Mouse (Mus musculus) lung, postnatal 36 days (tissue): ENCODE results near the gene Zbtb5.
"Not testable (repeated sequence)": the region's sequence is repeated elsewhere in the genome, so short reads cannot be mapped to it uniquely, and the experiment has no call there.

Experiments
- DNase-seq: peaks from one replicate; pipeline ENCODE4 v3.0.0; 2022; ENCODE audit warnings: mixed read lengths

Zbtb5 gene

DNA sequence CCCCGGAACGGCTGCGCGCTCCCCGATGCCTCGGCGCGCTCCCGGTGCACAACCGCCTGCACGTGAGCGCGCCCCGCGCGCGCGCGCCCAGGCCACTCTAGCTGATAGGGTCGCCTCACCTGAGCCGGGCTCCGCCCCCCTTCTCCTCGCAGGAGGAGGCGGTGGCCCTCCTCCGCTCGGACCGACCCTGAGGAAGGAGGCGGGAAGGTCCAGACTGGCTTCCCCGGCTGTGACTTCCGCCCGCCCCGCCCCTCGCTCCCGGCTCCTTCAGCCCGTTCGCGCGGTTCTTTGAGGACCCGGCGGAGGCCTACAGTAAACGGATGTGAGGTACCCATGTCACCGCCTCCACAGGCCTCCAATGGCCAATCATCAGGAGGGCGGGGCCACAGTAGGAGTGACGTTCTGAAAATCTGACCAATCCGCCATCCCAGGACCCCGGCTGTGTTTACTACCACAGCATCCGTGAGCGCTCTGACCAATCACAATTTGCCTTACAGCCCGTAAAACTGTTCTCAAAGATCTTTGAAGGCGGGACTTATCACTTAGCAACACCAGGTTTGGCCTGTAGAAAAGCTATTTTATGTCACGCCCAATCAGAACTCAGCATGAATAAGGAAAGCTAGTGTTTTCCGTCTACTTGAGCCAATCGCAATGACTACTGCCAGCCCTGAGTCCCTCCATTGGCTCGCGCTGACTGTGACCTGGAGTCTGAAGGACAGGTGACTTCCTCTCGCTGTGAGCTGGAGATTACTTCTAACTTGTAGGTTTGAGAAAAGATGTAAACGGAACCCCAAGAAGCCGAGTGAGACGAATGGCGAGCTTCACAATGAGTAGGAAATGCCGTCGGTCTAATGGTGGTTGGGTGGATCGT, at the start of gene Zbtb5:
Gene Zbtb5, minus strand, starts transcription at position 308 of the 871 bp plus-strand sequence.
- peak; percentile 100 for DNase-seq

DNA sequence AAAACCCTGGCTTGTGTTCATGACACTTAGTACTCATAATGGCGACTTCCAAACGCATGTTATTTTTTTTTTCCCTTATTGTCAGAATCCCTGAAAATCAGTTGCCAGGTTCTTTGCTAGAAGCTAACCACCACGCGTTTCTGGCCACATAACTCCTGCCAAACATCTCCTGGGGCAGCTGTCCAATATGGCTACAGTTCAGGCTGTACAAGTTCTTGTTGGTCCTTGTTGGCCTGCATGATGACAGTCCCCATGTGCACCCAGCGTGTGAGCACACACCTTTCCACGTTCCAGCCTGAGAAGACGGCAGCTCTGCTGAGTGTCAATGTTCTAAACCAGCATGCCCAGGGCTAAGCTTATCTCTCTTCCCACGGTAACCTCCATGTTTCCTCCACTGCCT, 43.2 kb upstream of the Zbtb5 start:
- DNase-seq = no peak

DNA sequence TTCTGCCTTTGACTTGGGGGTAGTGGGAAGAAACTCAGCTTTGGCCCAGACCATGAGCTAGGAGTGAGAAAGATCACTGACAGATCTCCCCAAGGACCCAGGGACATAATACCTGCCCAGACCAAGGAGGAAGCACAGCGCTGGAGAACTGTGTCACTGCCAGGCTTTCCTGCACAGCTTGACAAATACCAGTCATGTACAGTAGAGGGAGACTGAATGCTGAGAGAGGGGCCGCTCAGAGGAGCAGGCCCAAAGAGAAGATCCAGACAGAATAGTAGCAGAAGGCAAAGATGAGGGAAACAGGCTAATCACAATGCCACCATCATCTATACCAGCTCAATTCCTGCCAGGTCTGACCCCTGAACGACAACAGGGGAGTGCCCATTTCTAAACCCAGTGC, 42.6 kb upstream of the Zbtb5 start:
- DNase-seq = no peak

DNA sequence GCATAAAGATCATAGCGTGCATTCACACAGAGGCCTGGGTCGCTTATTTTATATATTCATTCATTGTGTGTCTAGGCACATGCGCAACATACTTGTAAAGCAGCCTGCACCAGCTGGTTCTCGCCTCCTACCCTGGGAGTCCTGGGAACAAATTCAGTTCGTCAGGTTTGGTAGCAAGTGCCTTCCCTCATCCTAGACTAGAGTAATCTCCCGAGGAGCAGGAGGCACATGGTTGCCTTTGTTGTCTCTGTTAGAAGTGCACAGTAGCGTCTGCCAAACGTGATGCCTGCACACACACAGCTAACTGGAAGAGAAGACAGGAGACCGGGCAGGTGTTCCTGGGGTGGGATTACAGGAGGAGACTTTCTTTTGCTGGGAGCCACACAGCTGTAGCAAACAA, 35.7 kb upstream of the Zbtb5 start:
- no peak for DNase-seq

DNA sequence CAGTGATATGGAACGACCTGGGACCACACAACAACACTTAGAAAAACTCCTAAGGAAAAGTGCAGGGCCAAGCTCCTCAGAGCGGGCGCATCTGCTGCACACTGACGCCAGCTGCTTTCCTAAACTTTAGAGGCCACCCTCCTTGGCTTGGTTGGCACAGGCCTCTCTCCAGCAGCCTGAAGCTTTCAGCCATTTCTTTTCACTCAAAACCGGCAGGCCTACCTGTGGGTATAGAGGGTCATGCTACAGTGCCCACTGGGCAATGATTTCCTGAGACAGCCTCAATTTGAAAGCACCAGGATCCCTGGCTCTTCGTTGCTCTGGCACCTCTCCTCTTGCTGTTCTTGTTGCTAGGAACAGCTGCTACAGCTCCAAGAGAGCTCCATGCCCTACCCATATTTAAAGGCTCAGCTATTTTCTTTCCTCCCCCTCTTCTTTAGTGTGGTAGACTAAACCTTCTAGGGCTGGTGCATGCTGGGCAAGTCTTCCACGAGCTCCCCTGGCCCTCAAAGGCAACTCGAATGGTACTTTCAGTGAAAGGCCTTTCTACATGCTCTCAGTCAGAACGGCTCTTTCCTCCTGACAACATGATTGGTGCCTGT, 35.2 kb upstream of the Zbtb5 start:
- no peak for DNase-seq

DNA sequence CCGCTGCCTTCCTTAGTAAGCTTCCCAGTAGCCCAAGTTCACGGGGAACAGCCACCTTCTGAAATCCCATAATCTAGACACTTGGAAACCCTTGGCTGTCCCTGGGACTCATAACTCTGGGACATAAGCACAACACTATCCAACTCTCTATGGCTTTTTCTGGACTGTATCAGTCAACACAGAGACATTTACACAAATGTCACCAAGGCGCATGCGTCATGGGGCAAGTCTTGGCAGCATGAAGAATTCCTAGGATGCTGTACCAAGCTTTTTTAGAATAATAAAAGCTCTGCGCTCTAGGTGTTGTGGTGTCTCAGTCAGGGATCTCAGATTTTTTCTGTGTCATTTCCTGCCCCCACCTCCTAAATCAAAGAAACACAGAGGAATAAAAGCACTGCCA, 34.5 kb upstream of the Zbtb5 start:
- DNase-seq = no peak

DNA sequence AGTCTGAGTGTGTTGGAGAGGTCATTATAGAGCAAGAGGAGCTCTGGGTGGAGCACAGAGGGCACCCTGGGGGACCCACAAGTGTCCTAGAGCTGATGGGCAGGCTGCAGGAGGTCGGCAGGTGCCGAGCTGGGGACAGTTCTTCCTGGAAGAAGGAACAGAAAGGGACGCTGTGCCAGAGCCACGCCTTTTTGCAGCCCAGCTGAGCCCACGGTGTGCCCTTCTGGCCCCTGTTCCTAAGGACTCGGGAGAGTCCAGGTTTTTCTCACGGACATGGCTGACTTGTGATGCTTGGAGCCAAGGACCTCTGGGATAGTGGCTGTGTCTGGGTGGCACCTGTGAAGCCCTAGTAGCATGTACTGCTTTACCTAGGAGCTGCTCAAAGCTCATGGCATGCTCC, 28.6 kb upstream of the Zbtb5 start:
- DNase-seq = no peak

DNA sequence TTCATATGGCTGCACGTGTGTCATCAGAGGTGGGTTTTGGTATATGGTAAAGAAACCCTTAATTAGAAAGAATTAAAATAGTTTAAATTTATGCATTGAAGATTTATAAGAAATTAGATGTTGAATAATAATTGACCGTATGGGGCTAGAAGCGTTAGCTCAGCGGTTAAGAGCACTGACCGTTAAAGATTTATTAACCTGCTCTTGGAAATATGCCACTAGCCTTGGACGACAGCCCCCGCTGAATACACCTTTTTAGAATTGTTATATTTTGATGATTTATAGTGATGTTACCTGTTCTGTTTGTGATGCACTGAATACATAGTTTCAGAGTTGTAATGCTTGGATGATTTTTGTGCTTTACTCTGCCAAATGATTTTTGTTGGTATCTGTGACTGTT, 27.3 kb upstream of the Zbtb5 start:
- not testable (repeated sequence) for DNase-seq

DNA sequence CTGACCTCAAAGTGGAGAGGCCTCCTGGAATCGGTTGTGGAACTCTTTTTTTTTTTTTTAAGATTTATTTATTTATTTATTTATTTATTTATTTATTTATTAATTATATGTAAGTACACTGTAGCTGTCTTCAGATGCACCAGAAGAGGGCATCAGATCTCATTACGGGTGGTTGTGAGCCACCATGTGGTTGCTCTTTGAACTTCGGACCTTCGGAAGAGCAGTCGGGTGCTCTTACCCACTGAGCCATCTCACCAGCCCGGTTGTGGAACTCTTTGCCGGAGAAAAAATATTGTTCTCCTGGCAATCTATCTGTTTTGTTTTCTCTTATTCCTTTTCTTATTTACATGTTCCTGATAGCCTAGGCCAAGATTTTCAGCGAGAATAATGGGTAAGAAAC, 26.7 kb upstream of the Zbtb5 start:
- DNase-seq = peak; percentile 25

DNA sequence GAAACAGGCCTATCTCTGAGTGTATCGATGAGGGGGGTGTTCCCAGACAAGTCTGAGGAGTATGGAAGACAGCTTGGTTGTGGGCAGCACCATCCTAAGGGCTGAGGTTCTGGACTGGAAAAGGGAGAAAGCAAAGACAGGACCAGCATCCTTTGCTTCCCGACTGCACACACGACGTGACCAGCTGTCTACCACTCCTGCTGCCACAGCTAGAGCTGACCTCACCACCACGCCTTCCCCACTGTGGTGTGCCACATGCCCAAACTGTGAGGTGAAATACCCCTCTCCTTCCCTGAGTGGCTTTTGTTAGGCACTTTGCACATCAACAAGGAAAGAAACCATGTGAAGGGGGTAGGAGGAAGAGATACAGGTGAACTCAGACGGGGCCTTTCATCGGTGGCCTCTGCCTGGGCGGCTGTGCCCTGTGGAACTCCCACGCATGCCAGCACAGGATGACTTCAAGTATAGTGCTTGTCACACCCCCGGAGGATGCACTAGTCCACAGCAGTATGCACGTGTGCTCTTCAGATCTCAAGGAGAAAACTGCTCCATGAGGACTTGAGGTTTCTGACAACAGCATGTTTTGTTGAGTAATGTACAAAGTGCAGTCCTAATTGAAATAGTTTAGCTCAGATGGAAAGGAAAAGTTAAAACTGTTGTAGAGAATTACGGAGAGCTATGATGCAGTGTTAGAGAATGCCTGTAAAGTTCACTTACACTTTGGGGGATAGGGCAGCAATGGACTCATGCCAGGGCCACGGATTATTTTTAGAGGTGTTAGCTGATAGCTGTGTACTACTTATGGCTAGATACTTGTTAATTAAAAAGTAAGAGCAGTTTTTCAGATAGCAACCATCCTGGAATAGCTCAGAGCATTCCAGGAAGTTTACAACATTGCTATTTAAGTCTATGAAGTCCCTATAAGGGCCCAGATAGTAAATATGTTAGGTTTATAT, 25.5 kb upstream of the Zbtb5 start:
- DNase-seq = no peak

DNA sequence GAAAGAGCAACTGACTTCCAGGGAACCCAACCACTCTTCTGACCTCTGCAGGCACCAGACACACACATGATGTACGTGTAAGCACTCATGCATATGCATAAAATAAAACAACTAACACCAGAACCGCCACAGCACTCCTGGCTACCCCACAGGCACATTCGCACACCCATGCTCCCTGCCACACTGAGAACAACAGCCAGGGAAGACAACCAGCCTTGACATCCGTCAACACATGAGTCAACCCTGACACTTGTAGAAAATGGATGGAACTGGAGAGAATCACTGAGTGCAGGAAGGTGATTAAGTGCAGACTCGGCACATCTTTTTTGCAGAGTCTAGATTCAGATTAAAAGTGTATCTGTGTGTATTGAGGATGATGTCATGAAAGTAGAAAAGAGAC, 24.4 kb upstream of the Zbtb5 start:
- DNase-seq = no peak

DNA sequence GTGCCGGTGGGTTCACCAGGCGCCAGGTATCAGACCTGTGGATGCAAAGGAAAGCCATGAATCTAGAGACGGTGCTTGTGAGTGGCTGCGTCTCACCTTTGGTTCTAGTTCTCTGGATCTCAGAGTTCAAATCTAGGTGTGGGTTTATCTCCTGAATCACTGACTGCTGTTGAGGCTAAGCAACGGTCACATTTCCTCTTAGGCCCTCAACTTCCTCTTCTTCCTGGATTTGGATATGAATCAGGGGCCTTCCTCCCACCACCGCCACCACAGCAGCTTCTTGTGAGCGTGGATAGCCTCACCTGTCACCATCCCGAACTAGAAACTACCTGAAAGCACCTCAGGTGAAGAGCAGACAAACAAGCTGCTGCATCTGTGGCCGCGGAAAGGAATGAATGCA, 23.8 kb upstream of the Zbtb5 start:
- DNase-seq = no peak

DNA sequence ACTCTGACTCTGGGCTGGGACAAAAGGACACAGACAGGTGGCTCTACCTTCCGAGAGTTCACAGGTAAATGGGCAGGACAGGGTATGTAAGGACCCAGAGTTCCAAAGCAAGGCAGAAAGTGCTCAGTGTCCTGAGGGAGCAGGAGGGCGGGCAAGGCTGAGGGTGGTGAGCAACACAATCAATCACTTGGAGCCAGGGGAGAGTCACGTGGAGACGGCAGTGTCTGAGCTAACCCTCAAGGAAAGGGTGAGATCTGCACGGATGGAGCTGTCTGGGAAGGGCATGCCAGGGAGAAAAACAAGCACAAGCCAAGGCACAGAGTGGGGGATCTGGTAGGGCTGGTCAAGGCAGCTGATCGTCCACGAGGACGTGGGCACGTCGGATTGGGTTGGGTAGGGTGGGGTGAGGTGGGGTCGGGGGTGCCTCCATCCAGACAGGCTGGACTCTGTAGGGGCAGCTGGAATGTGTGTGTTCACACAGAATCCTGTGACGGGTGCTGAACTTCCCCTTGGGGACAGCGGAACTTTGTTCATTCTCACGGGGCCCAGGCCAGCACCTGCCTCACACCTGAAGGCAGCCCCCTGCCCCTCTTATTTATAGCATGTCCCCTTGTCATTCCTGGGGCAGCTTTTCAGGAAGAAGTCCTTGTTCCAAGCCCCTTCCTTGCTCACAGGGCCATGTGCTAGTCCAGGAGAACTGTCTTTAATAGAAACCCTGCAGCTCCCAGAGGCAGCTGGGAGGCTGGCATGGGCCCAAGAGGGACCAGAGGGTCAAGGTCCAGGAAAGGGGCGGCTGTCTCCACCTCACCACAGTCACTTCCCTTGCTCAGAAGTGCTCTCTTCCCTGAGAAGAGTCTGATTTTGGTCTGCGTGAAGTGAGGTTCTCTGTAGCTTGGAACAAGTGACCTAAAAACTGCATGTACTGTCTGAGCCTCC, 22.7 kb upstream of the Zbtb5 start:
- no peak for DNase-seq

DNA sequence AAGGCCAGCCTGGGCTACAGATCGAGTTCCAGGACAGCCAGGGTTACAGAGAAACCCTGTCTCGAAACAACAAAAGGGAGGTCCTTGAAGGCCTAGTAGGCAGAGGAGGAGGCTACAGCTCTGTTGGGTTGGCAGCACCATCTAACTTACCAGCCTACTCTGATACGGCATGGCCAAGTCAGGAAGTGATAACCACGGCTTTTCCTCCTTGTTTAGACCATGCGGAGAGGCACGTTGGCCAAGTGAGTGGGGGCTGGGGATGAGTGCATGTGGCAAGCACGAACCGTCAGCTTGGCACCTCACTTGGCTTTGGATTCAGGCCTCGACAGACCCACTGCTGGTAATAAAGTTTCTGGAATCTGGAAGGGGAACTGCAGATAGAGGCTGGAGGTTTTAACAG, 20.4 kb upstream of the Zbtb5 start:
- DNase-seq = no peak

DNA sequence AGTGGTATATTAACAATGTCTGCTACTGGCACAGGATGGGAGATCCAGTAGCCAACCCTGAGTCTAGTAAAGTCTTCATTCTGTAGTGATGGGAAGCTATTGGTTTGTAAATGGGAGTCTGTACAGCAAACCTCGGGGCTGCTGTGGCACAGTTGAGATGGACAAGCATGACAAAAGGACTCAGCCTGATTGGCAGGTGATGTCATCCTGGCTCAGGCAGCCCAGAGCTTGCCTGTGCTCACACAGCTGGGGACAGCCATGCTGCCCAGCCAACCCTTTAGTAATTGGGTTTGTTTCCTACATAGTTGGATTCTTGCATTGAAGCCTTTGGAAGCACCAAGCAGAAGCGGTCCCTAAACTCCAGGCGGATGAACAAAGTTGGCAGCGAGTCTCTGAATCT, 14.2 kb upstream of the Zbtb5 start:
- no peak for DNase-seq

DNA sequence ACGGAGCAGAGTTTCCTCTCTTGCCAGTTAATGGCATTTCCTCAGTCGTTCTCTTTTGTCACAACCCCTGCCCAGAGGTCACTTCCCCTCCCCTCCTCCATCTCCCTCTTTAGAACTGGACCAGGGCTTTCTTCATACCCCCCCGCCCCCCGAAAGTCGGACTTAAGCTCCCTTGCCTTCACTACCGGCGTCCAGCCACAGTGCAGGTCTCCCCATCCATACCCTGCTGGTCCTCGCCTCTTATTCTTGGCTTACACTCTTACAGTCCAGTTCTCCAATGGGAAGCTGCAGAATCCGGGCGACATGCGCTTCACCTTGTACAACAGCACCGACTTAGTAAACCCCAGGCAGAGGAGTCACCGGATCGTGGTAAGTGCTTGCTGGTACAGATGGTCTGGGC, 6.8 kb upstream of the Zbtb5 start:
- DNase-seq = no peak

DNA sequence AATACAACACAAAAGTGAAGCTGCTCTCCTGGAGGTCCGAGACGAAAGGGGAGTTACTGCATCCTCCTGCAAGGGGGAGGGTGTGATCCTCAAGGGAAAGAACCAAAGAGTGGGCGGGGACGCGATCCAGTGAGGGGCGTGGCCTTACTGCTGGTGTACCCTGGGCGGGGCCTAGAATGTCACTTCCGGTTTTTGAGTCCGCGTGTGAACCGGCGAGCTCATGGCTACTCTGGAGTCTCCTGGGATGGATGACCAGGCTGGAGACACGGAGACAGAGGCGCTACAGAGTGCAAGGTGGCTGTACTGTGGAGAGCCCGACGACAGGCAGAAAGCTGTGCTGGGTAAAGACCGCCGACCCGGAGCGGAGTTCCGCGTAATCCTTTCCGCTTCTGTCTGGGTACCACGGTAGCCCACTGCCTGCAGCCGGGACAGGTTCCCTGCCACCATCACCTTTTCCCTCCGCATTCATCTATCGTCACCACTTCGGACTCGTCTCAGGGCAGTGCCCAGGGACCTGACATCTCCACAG, 6.3 kb upstream of the Zbtb5 start, which contains the start of gene Polr1e:
Gene Polr1e, plus strand, starts transcription at position 132 of the 529 bp plus-strand sequence.
- DNase-seq = peak; percentile 100

DNA sequence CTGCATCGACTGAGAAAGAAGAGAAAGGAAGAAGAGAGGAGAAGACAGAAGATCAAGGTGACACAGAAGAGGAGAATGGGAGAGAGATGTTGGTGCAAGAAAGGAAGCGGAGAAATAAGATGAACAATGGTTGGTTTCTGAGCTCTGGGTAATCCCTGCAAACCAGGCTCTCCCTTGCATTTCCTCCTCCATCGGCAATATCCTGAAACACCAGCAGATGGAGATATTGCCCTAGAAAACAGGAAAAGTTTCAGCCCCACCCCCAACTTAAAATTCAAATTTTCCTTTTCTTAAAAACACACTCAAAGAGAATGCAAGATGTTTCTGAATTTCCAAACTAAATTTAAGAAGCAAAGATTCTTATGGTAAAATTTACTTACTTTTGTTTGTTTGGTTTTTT, 3.4 kb upstream of the Zbtb5 start:
- DNase-seq = peak; percentile 86

DNA sequence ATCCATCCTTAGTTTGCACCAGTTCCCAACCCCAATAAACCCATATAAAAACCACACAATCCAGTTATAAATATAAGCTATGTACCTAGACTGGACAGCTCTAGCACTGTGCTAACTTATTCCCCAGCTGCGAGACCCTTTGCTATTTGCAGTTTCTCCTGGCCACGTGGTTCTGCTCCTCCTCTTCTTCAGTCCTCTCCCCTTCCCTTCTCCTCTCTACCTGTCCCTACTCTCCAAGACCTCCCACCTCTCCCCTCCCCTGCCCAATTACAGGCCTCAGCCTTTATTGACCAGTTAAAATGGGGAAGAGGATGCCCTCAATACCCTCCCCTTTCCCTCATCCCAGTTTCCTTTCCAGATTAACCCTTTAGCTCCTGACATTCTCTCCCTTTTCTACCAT, 1.3 kb upstream of the Zbtb5 start:
- DNase-seq = no peak

DNA sequence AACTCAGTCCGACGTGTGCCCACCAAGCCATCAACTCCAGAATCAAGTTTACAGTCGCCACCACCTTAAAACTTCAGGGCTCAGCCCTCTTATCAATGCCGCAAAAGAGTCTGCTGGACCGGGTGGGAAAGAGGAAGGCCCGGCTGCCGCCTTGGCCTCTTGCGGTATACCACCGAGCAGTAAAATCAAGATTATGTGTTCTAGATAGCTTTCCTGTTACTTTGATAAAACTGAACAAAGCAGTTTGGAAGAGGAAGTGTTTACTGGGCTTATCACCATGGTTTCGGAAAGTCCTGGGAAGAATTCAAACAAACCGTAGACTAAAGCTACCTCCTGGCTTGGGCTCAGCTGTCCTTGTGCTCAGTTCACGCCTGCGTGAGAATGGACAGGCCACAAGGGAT, 819 bp upstream of the Zbtb5 start:
- no peak for DNase-seq

DNA sequence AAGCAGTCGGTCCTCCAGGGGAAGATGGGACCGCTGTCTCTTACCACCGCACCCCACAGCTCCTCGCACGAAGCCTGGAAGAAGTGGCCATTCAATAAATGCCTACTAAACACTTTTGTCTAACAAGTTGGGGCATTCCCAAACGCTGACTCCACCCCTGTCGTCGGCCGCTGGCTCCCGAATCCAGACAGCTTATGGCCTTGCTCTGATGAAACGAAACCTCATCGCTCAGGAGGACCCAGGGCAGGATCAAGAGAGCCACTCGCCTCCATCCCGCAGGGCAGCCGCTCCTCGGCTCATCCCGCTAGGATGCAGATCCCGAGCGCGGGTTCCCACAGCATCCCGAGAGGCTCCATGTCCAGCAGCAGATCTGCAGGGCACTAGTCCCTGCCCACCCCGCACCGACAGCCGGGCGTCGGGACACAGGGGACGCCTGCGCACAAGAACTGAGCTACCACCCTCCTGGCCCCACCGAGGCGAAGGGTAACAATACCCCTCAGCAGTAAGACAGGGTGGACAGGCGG, 569 bp downstream of the Zbtb5 start:
- peak; percentile 76 for DNase-seq
